Mouse (Mus musculus) left cerebral cortex, adult 8-10 months (tissue): ENCODE measurements at regions not wholly inside any gene's neighbourhood (a gene's known extent, or its start where the extent isn't known, plus 50 kb on each side); places are given as distances from the start of the nearest gene placed in this dataset.

Experiments used
- DNase-seq, 2 experiments: peaks; one replicate each; pipeline ENCODE4 v3.0.0; 2022; ENCODE audit warnings: low spot score in 2 of 2

- DNase-seq, result no peak
Measured at GRCm38 (mm10) chr2:133436913-133437843, 114.8 kb upstream of the Bmp2 start.

- DNase-seq, result no peak
Measured at GRCm38 (mm10) chr2:133438018-133438417, 113.9 kb upstream of the Bmp2 start.

GRCm38 (mm10) chr2:133443024-133443423, 108.9 kb upstream of the Bmp2 start:
- no peak for DNase-seq

- no peak for DNase-seq
Measured at GRCm38 (mm10) chr2:133443490-133443889, 108.5 kb upstream of the Bmp2 start.

GRCm38 (mm10) chr2:133452947-133453346, 99.0 kb upstream of the Bmp2 start:
- no peak for DNase-seq

- DNase-seq, result no peak
Measured at GRCm38 (mm10) chr2:133455484-133456170, 96.3 kb upstream of the Bmp2 start.

- DNase-seq, result no peak
Measured at GRCm38 (mm10) chr2:133456785-133457184, 95.2 kb upstream of the Bmp2 start.

- DNase-seq, result no peak
Measured at GRCm38 (mm10) chr2:133458735-133459134, 93.2 kb upstream of the Bmp2 start.

- DNase-seq, result no peak
Measured at GRCm38 (mm10) chr2:133460814-133461213, 91.1 kb upstream of the Bmp2 start.

GRCm38 (mm10) chr2:133462378-133462777, 89.6 kb upstream of the Bmp2 start:
- DNase-seq, result no peak

- DNase-seq, result no peak
Measured at GRCm38 (mm10) chr2:133467170-133468168, 84.5 kb upstream of the Bmp2 start.

- DNase-seq, result no peak
Measured at GRCm38 (mm10) chr2:133472966-133473744, 78.8 kb upstream of the Bmp2 start.

- DNase-seq, result no peak
Measured at GRCm38 (mm10) chr2:133474174-133474573, 77.8 kb upstream of the Bmp2 start.

GRCm38 (mm10) chr2:133480870-133481269, 71.1 kb upstream of the Bmp2 start:
- DNase-seq, result no peak

GRCm38 (mm10) chr2:133481305-133481704, 70.7 kb upstream of the Bmp2 start:
- no peak for DNase-seq

GRCm38 (mm10) chr2:133481785-133482184, 70.2 kb upstream of the Bmp2 start:
- no peak for DNase-seq

GRCm38 (mm10) chr2:133495443-133495842, 56.5 kb upstream of the Bmp2 start:
- no peak for DNase-seq

GRCm38 (mm10) chr2:133496389-133496788, 55.6 kb upstream of the Bmp2 start:
- no peak for DNase-seq

- no peak for DNase-seq
Measured at GRCm38 (mm10) chr2:133497071-133497470, 54.9 kb upstream of the Bmp2 start.

- no peak for DNase-seq
Measured at GRCm38 (mm10) chr2:133497541-133498185, 54.3 kb upstream of the Bmp2 start.
